Mouse (Mus musculus) stomach, postnatal 0 days (tissue): ENCODE results near the gene Arhgdib. TPM values are rescaled to one million over a fixed set of nuclear protein-coding genes. Genes with fewer than 3 reads are reported as not detected.
A peak's percentile ranks its signal among the peaks of the same experiment; 100 is the strongest.

Source experiments
- ATAC-seq: fragments of 200-750 bp; cut with Nextera tagmentation; 2 replicates; pipeline ENCODE4 v1.8.0; 2017; ENCODE audit not compliant: low FRiP score, low TSS enrichment
- DNase-seq: peaks from one replicate; pipeline ENCODE4 v3.0.0-alpha.2; 2016; ENCODE audit warnings: low spot score
- H3K27ac ChIP-seq: fragments of 300-500 bp; sonication (generic); replicated peaks from 2 replicates; pipeline ENCODE4 v1.5.1; 2014; ENCODE audit warnings: mild to moderate bottlenecking, control low read depth
- H3K27me3 ChIP-seq: fragments of 300-500 bp; sonication (generic); 2 replicates; pipeline ENCODE4 v1.6.1; 2014; ENCODE audit warnings: low read length; ENCODE audit not compliant: control insufficient read depth, insufficient read depth
- H3K36me3 ChIP-seq: fragments of 300-500 bp; sonication (generic); 2 replicates; pipeline ENCODE4 v1.6.1; 2014; ENCODE audit warnings: low read length, mixed read lengths; ENCODE audit not compliant: control insufficient read depth, insufficient read depth
- H3K4me1 ChIP-seq: fragments of 300-500 bp; sonication (generic); replicated peaks from 2 replicates; pipeline ENCODE4 v1.6.1; 2014; ENCODE audit warnings: antibody characterized with exemption; ENCODE audit not compliant: control insufficient read depth, insufficient read depth
- H3K4me2 ChIP-seq: fragments of 300-500 bp; sonication (generic); replicated peaks from 2 replicates; pipeline ENCODE4 v1.6.1; 2014; ENCODE audit warnings: low read depth, mild to moderate bottlenecking, control low read depth, moderate library complexity
- H3K4me3 ChIP-seq: fragments of 300-500 bp; sonication (generic); 2 replicates; pipeline ENCODE4 v1.5.1; 2014; ENCODE audit warnings: low read depth, low read length, control low read depth
- H3K9ac ChIP-seq: fragments of 300-500 bp; sonication (generic); 2 replicates; pipeline ENCODE4 v1.6.1; 2014; ENCODE audit warnings: mild to moderate bottlenecking, low read length, control low read depth, mixed read lengths
- H3K9me3 ChIP-seq: fragments of 300-500 bp; sonication (generic); 2 replicates; pipeline ENCODE4 v1.6.1; 2016; ENCODE audit warnings: low read length; ENCODE audit not compliant: control insufficient read depth
- CTCF ChIP-seq: IDR thresholded peaks from 2 replicates; pipeline ENCODE4 v1.5.1; 2016; ENCODE audit warnings: antibody characterized with exemption, low read depth, mild to moderate bottlenecking, moderate library complexity
- EP300 ChIP-seq: optimal IDR thresholded peaks from 2 replicates; pipeline ENCODE3; 2016; ENCODE audit warnings: antibody characterized with exemption
- WGBS: fragments of 180-500 bp; shearing (Covaris S2); extraction: QIAGEN DNeasy Blood & Tissue Kit; methylation state at CpG from one replicate; pipeline ENCODE4 v1.1.7; 2014; 5-methylcytosine and 5-hydroxymethylcytosine counted together
- polyA plus RNA-seq: library from polyadenylated mRNA; unstranded; fragments of >200 nt; fragmentation: Nextera tagmentation; extraction: Ambion mirVana; gene quantifications from 2 replicates; pipeline ENCODE4 v1.2.1, GENCODE M21; 2015

Arhgdib gene
- polyA plus RNA-seq, 1 experiment from 2014 or later = 34.9 TPM

- no peak for DNase-seq
- WGBS = 64% methylated on average over 5 of the region's 5 CpGs
- H3K36me3 ChIP-seq = no peaks in the 10 kb centered on the region
- no peak overlapping the region for H3K4me3 ChIP-seq
- no peak overlapping the region for H3K27ac ChIP-seq
- no peaks in the 10 kb centered on the region for H3K9me3 ChIP-seq
- ATAC-seq = no peak
- H3K4me1 ChIP-seq = peaks cover 4% of the 10 kb centered on the region
- TF ChIP-seq CTCF (no peak), EP300 (no peak)
- H3K4me2 ChIP-seq = no peak overlapping the region
- H3K9ac ChIP-seq = no peak overlapping the region
- no peaks in the 10 kb centered on the region for H3K27me3 ChIP-seq
These were observed 4.5 kb upstream of the Arhgdib start for GRCm38 (mm10) chr6:136946241-136946640.

DNA sequence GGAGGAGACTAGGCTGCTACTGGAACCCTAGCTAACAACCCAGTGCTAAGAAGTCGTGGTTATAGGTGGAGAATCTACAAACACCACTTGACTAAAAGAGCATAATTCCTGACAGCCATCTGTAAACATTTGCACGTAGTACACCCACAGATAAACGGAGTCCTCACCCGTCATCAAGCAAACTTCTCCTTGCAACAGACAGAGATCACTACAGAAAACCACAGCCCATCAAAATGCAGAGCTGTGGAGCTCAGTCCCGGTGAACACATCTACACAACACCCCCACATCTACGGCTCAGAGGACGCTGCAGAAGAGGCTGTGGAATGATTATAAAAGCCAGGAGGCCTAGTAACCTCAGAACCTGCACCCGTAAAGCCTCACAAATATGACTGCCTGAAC lies 2.8 kb upstream of the Arhgdib start:
- H3K9me3 ChIP-seq = no peaks in the 10 kb centered on the region
- 58% methylated on average over 8 of the region's 8 CpGs for WGBS
- H3K36me3 ChIP-seq = no peaks in the 10 kb centered on the region
- H3K9ac ChIP-seq = no peak overlapping the region
- DNase-seq (no peak), ATAC-seq (no peak)
- TF ChIP-seq EP300 (no peak), CTCF (no peak)
- peaks cover 10% of the 10 kb centered on the region for H3K4me1 ChIP-seq
- no peak overlapping the region for H3K4me2 ChIP-seq
- H3K27me3 ChIP-seq = no peaks in the 10 kb centered on the region
- H3K4me3 ChIP-seq = no peak overlapping the region
- no peak overlapping the region for H3K27ac ChIP-seq

DNA sequence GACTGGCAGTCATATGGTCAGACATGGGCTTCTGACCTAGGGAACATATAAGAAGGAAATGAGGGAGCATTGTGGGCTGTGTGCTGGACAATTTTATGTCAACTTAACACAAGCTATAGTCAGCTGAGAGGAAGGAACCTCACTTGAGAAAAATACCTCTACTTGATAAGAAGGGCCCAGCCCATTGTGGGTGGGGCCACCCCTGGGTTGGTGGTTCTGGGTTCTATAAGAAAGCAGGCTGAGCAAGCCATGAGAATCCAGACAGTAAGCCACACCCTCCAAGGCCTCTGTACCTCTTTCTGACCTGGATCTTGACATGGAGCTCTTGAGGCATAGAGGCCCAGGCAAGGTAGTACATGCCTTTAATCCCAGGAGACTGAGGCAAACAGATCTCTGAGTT lies 1.7 kb upstream of the Arhgdib start:
- Histone ChIP-seq H3K9me3 (no peaks in the 10 kb centered on the region), H3K27me3 (no peaks in the 10 kb centered on the region), H3K4me1 (peaks cover 10% of the 10 kb centered on the region), H3K9ac (no peak overlapping the region), H3K4me2 (no peak overlapping the region), H3K4me3 (no peak overlapping the region), H3K27ac (no peak overlapping the region), H3K36me3 (no peaks in the 10 kb centered on the region)
- DNase-seq (no peak), ATAC-seq (0 out of 2 replicates have a peak, but pooled peaks have one; percentile 22)
- TF ChIP-seq CTCF = no peak
- TF ChIP-seq EP300 = no peak

DNA sequence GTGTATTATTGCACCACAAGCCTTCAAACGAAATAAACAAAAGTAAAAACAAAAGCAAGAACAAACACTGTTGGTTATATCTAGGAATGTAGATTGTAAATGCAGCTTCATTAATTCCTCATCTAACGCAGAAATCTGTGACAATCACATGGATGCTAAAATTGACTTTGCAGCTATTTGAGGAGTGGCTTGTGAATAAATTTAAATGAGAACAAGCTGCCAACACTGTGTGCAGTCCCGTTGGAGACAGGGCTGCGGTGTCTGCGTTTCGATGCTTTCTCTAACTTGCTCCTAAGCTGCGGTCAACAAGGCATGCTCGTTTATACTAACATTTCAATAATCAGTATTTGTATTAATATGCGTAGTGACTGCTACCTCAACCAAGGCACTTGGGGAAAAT lies 581 bp upstream of the Arhgdib start:
- TF ChIP-seq EP300 = no peak
- TF ChIP-seq CTCF = no peak
- peaks cover 10% of the 10 kb centered on the region for H3K4me1 ChIP-seq

DNA sequence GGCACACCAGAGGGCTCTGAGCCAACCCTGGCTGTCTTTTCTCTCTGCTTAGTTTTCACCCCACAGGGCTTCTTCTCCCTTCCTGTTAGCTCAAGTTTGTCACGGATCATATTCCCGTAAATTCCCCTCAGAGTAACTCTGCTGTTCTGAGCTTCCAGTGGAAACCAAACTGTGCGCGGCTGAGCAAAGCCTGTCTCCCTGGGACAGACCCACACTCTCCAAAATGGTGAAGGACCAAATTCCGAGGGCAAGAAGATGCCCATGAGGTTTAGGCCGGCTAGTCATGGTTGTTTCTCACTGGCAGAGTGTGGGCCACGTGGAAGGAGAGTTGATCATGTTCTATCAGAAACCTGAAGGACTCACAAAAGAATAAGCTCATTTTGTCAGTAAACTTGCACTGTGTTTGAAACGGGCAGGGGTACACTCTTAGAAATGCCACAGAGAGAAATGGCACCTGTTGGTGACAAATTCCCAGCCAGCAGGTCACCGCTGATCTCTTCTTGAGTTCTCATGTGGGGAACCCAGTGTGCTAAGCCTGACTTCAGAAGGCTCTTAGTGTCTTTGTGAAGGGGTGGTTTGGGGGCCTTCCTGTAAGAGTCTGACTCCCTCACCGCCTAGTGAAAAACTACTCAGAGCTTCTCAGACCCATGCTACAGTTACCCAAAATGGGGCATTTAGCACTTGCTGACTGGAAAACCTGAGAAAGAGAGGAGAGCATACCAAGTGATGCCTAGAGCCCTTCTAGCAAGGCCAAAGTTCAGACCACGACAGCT lies 1.3 kb downstream of the Arhgdib start:
- Histone ChIP-seq H3K36me3 (no peaks in the 10 kb centered on the region), H3K9ac (no peak overlapping the region), H3K27ac (peak overlapping the region; percentile 85), H3K27me3 (no peaks in the 10 kb centered on the region), H3K4me1 (peaks cover 10% of the 10 kb centered on the region), H3K4me2 (peak overlapping the region; percentile 40; the same call in 1 of the 2 replicates), H3K4me3 (no peak overlapping the region), H3K9me3 (no peaks in the 10 kb centered on the region)
- WGBS = 66% methylated on average over 11 of the region's 11 CpGs
- ATAC-seq (no peak), DNase-seq (no peak)
- TF ChIP-seq EP300 (no peak), CTCF (no peak)

More for the DNA sequence above, 581 bp upstream of the Arhgdib start:
- H3K27me3 ChIP-seq = no peaks in the 10 kb centered on the region
- ATAC-seq (no peak), DNase-seq (no peak)
- H3K9me3 ChIP-seq = no peaks in the 10 kb centered on the region
- H3K9ac ChIP-seq = no peak overlapping the region
- H3K36me3 ChIP-seq = no peaks in the 10 kb centered on the region
- no peak overlapping the region for H3K27ac ChIP-seq
- no peak overlapping the region for H3K4me3 ChIP-seq
- WGBS = 71% methylated on average over 9 of the region's 9 CpGs
- no peak overlapping the region for H3K4me2 ChIP-seq

DNA sequence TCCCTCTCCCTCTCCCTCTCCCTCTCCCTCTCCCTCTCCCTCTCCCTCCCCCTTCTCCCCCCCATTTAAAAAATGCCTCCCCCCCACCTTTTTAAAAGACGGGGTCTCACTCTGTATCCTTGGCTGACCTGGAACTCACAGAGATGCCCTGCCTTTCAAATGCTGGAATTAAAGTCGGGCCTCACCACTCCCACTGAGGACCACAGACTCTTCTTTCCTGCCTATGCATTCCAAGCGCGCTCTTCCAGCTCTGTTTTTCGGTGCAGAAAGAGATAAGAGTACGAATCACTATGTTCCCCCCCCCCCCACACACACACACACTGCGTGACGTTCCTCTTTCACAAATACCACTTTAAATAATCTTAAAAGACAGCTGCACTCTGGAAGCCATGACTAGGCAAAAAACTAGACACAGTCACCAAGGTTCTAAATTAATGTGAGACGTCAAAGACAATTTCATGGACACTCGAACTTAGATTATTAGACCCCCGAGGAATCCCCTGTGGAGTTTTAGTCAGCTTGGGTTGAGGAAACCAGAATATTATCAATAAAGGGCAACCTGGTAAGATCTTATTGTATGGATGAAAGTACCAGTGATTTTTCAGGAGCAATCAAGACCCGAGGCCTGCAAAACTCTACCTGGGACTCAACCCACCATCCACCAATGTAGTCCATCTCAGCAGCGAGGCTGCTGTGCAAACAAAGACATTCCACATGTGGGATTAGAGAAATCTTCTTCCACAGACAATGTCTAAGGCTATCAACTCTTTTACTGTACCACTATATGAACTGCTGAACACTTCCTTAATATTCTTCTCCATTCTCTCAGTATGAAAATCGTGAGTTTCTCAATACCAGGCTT lies 2.1 kb downstream of the Arhgdib start:
- H3K4me2 ChIP-seq = no peak overlapping the region
- no peak overlapping the region for H3K4me3 ChIP-seq
- no peak overlapping the region for H3K9ac ChIP-seq
- H3K9me3 ChIP-seq = no peaks in the 10 kb centered on the region
- H3K27ac ChIP-seq = peak overlapping the region; percentile 85
- 75% methylated on average over 14 of the region's 14 CpGs for WGBS
- peaks cover 10% of the 10 kb centered on the region for H3K4me1 ChIP-seq
- no peak for ATAC-seq
- H3K27me3 ChIP-seq = no peaks in the 10 kb centered on the region
- TF ChIP-seq EP300 (no peak), CTCF (no peak)
- DNase-seq = no peak
- H3K36me3 ChIP-seq = no peaks in the 10 kb centered on the region
